8 mouse cellular contexts compared by ENCODE assay signal in genomic region chr11:12038470-12038985, GRCm38 (mm10). TPM values are rescaled to one million over a fixed set of nuclear protein-coding genes. Genes with fewer than 3 reads are reported as not detected.
DNase-seq lines count a peak whose midpoint lies in the region; ATAC-seq and TF ChIP-seq lines count a peak whose summit lies in the region.

Gene Grb10 (minus strand): TSS chr11:12038683.

- peaks cover 24% of the 10 kb centered on the region for H3K27me3 ChIP-seq in kidney, postnatal 0 days (ENCODE audit: insufficient read depth, low read length)
- H3K27me3 ChIP-seq in midbrain, embryonic 15.5 days (replicated peaks), result peaks cover 82% of the 10 kb centered on the region

- no peaks in the 10 kb centered on the region for H3K36me3 ChIP-seq in kidney, postnatal 0 days (ENCODE audit: insufficient read depth, low read length)
- no peaks in the 10 kb centered on the region for H3K36me3 ChIP-seq in midbrain, embryonic 15.5 days (replicated peaks)

- H3K9ac ChIP-seq in kidney, postnatal 0 days (ENCODE audit: low read depth, low read length), result peak within 1 kb of the TSS; percentile 90
- no peak within 1 kb of the TSS for H3K9ac ChIP-seq in midbrain, embryonic 15.5 days

- ATAC-seq in kidney, postnatal 0 days (replicated peaks; ENCODE audit: low FRiP score, low read depth), result no peak
- ATAC-seq in midbrain, embryonic 15.5 days (replicated peaks), result no peak
- no peak for ATAC-seq in frontal cortex, adult (ENCODE audit: low TSS enrichment)

- peak within 1 kb of the TSS; percentile 91 for H3K27ac ChIP-seq in kidney, postnatal 0 days
- H3K27ac ChIP-seq in brown adipose tissue, adult 24 weeks (replicated peaks; ENCODE audit: low read depth, low read length), result peak within 1 kb of the TSS; percentile 31; the same call in 1 of the 2 replicates
- no peak within 1 kb of the TSS for H3K27ac ChIP-seq in midbrain, embryonic 15.5 days

- no peaks in the 10 kb centered on the region for H3K4me1 ChIP-seq in kidney, postnatal 0 days (replicated peaks; ENCODE audit: insufficient read depth, low read length)
- no peaks in the 10 kb centered on the region for H3K4me1 ChIP-seq in brown adipose tissue, adult 24 weeks (ENCODE audit: control insufficient read depth, insufficient read depth, insufficient read length, low read length)
- H3K4me1 ChIP-seq in midbrain, embryonic 15.5 days, result peaks cover 17% of the 10 kb centered on the region

- WGBS in kidney, postnatal 0 days, result 25% methylated on average over 10 of the region's 10 CpGs
- 22% methylated on average over 10 of the region's 10 CpGs for WGBS in midbrain, embryonic 15.5 days

- H3K9me3 ChIP-seq in kidney, postnatal 0 days (replicated peaks; ENCODE audit: low read length), result no peaks in the 10 kb centered on the region
- H3K9me3 ChIP-seq in midbrain, embryonic 15.5 days, result no peaks in the 10 kb centered on the region

- peak within 1 kb of the TSS; percentile 75 for H3K4me3 ChIP-seq in kidney, postnatal 0 days (replicated peaks; ENCODE audit: low read depth, low read length)
- H3K4me3 ChIP-seq in brown adipose tissue, adult 24 weeks (ENCODE audit: insufficient read depth, low read depth, low read length), result peak within 1 kb of the TSS; percentile 63
- peak within 1 kb of the TSS; percentile 47 for H3K4me3 ChIP-seq in midbrain, embryonic 15.5 days

- no peak for TF ChIP-seq CTCF in kidney, postnatal 0 days (IDR thresholded peaks at IDR 0.05; ENCODE audit: low read depth)

- H3K4me2 ChIP-seq in kidney, postnatal 0 days (ENCODE audit: low read length), result peak within 1 kb of the TSS; percentile 69
- peak within 1 kb of the TSS; percentile 60 for H3K4me2 ChIP-seq in midbrain, embryonic 15.5 days

- DNase-seq in kidney, postnatal 0 days (ENCODE audit: low spot score), result no peak
- no peak for DNase-seq in kidney, postnatal 36 days
- DNase-seq in gonadal fat pad, adult 2 months (ENCODE audit: low read depth), result no peak
- no peak for DNase-seq in layer of hippocampus, postnatal 10 days (ENCODE audit: low spot score in 2 of 2)
- no peak for DNase-seq in cerebellum, adult 18-20 months

RNA-seq across cellular contexts. Expression of gene Grb10, which starts in this region (rescaled TPM):
- 142 and 158 TPM in 2 replicates for polyA plus RNA-seq in kidney, postnatal 0 days (2015; fragmentation: Nextera tagmentation; extraction: Ambion mirVana)
- 6.2 and 6.4 TPM in 2 replicates for polyA plus RNA-seq in brown adipose tissue, adult 24 weeks (2012; ENCODE audit: insufficient read depth, insufficient read length, missing spikeins)
- 20.4 and 24.0 TPM in 2 replicates for polyA plus RNA-seq in gonadal fat pad, adult 2 months (2012; rRNA removed)
- total RNA-seq in layer of hippocampus, postnatal 10 days (2021), result 10 to 100 TPM; 33.8 to 34.6 TPM
- 91.4 and 92.5 TPM in 2 replicates for polyA plus RNA-seq in midbrain, embryonic 15.5 days (2015; fragmentation: Nextera tagmentation; extraction: Ambion mirVana)
